Mouse (Mus musculus) C2C12 (cell line): ENCODE results near the gene Sstr3.
A peak's percentile ranks its signal among the peaks of the same experiment; 100 is the strongest.

Experiments
- CEBPB ChIP-seq: IDR thresholded peaks from one replicate; pipeline ENCODE4 v1.6.1; 2011; ENCODE audit warnings: low read depth, mild to moderate bottlenecking, control low read depth, moderate library complexity
- CTCF ChIP-seq: IDR thresholded peaks from one replicate; pipeline ENCODE4 v1.5.1; 2011; ENCODE audit not compliant: control insufficient read depth, insufficient read depth, insufficient read length
- MYOD1 ChIP-seq: IDR thresholded peaks from one replicate; pipeline ENCODE4 v1.6.1; 2011; ENCODE audit warnings: low read depth; ENCODE audit not compliant: control insufficient read depth, insufficient read length

DNA sequence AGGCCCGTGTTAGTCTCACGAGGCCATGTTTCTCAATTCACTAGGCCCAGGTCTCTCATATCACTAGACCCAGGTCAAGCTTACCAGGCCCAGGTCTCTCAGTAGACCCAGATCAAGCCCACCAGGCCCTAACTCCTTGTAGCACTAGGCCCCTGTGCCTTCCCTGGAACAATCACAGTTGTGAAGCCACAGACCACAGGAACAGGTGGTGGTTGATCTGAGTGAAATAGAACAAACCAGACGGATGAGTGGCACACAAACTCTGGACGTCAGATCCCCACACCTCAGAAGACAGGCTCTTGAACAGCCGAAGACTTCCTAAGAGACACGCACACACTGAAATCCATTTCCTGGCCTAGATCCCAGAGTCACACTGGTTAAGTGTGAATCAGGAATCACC lies 33.7 kb downstream of the Sstr3 start:
- TF ChIP-seq CTCF (no peak), MYOD1 (peak; percentile 65), CEBPB (no peak)
